Mouse (Mus musculus): ENCODE measurements around the gene Skap1. TPM values are rescaled to one million over a fixed set of nuclear protein-coding genes. Genes with fewer than 3 reads are reported as not detected.
A peak's percentile ranks its signal among the peaks of the same experiment; 100 is the strongest.

Gene Skap1
- total RNA-seq, 2 experiments from 2014 or later: 0.47 to 0.91 TPM

DNA sequence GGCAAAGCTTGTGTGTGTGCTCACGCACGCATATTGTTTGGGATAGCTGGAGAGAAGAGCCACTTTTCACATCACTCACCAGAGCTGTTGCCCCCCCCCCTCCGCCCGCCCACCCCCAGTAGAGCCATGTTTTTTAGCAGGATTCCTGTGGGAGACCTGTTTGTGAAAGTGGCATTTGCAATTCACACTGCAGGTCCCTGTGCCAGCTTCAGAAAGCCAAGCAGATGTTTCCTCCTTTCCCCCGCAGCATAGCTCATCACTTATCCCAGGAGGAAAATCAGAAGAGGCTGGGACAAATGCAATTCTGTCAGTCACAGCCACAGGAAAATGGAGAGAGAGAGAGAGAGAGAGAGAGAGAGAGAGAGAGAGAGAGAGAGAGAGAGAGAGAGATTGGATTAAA is 155.2 kb downstream of the Skap1 start:
- intact Hi-C loops (cut with DNase I): no loop called here
- DNase-seq: no peak

DNA sequence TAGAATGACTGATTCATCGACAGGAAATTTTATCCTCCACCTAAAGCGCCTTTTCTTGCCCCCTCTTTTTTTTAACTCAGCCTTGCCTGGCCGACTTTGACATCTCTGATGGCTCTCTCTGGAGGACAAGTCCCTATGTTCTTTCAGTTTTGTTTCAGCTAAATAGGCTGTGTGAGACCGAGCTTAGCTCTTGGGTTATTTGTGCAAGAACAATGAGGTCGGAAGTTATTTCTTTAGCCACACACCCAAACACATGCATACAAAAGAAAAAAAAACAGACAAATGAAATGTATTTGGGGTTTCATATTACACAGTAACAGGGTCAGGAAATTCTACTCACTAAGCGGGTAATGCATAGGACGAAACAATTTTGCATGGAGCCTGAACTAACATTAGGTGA is 155.6 kb downstream of the Skap1 start:
- intact Hi-C loops (cut with DNase I): loop anchor here (5.0 kb wide), 1 partner anchor 68 kb away; no protein-coding TSS in a partner anchor
- DNase-seq: no peak

DNA sequence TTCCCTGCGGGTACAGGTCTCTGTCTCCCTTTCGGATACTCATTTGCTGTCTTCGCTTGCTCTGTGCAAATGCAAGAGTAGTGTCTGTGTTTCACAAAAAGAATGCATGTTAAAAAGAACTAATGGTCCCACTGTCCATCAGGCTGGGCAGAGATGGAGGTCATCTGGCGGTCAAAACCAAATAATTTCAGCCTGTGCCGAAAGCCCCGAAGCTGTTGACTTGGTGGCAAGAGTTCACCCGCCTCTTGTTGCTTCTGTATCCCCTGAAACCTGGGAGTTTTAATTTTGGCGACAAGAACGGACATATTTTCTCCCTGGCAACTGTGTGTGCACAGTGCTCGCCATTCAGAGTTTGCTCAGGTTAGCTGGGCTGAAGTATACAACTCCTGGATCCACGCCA is 156.3 kb downstream of the Skap1 start:
- no peak for DNase-seq
- intact Hi-C loops (cut with DNase I): loop anchor here (1.0 to 5.0 kb wide), 2 partner anchors 68 to 341 kb away; no protein-coding TSS in a partner anchor

DNA sequence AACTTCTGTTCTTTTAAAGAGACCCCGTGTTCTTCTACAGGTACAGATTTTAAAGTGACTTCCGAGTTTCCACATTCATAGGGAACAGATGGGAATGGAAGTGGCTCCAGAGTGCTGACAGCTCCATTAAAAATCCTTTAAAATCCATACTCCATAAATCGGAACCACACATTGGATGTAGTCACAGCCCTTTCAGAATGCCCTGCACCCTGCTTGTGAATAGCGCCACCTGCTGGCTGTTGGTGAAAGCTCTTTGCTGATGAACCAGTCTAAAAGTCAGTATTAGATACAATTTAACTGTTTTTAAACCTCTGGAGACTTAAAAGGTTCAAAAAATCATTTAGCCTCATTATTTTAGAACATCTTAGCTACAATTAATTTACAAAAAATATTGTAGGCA is 156.8 kb downstream of the Skap1 start:
- peak; percentile 78 to 88 for DNase-seq
- intact Hi-C loops (cut with DNase I): loop anchor here (1.0 to 5.0 kb wide), 2 partner anchors 69 to 342 kb away; no protein-coding TSS in a partner anchor

DNA sequence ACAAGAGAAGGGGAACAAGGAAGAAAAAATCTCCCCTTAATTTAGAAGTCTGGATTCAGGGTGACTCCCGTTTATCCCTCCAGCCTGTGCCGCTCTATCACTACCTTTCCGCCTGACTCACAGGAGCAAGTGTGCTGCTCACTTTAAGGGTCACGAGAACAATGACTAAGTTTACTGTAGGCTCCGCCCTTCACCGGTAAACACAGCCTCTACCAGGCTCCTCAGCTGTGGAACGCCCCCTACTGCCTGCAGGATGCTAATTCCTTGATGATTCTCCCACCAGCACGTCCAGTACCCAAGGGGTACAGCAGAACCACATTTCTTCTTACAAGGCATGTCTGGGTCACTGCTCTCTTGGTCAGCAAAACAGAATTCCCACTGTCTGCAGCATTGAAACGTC is 158.4 kb downstream of the Skap1 start:
- intact Hi-C loops (cut with DNase I): loop anchor here (2.0 to 5.0 kb wide), 2 partner anchors 20 to 70 kb away; no protein-coding TSS in a partner anchor
- peak; percentile 34 to 58 for DNase-seq

DNA sequence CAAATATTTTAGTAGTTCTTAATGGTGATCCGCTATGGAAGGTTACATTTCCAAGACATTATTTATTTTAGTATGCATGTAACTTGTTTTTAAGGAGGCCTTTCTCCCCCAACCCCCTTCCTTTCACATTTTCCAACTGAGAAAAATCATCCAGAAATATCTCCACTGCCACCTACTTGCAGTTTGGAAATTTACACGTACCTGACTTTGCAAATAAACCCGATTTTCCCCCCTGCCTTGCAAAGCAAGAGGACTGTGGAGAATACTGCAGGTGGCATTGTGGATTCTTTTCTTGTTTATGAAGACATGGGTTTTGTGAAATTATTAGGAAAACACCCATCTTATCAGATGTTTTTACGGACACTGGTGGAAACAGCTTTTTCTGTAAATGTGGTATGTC is 160.0 kb downstream of the Skap1 start:
- DNase-seq: no peak
- intact Hi-C loops (cut with DNase I): loop anchor here (5.0 kb wide), 1 partner anchor 72 kb away; no protein-coding TSS in a partner anchor

DNA sequence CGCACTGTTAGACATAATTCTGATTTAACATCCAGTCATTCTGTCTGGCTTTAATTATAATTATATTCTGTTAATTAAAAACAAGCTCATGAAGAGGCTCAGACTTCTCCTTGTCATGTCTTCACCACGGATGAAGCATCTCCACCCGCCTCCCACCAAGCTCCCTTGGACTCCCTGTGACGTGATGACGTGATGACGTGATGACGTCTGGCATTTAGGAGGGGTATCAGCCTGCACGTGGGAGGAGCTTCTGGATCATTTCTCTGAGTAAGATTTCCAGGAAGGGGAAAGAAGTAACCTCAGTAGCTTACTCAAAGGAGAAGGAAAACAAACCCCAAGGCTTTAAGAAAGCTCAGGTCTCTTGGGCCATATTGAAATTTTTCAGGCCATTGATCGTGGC is 165.4 kb downstream of the Skap1 start:
- DNase-seq: no peak
- intact Hi-C loops (cut with DNase I): no loop called here

DNA sequence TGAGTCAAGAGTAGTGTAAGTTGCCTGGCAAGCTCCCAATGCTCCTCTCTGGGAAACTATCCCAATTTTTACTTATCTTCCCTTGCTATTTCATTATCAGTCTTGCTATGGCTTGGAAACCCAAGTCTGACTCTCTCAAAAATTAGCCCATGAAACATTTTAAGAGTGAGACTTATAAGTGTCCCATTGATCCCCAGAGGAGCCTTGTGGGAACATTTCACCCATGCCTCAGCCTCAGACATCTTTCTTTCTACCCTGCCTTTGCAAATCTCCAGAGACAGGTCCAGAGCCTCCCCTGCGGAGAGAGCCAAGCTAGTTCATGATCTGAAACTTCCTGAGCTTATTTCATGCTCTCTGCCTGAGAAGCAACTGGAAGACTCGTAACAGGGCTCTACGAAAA is 167.1 kb downstream of the Skap1 start:
- intact Hi-C loops (cut with DNase I): no loop called here
- peak; percentile 31 to 44 for DNase-seq

DNA sequence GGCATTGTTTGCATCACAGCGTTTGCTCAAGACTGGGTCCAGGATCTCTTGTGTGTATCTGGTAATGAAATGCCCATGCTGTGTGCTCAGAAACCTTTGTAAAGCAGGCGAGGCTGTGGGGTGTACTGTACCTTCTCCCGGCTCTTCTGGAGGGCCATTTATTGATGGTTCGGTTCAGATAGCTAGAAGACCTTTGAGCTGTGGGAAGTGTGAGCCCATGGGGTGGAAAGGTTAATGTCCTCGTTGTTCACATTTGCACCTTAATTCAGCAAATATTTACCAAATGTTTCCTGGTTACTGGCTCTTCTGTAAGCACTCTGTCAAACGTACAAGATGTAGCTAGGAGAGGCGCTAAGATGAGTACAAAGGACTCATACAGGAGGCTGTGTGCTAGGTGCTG is 173.5 kb downstream of the Skap1 start:
- intact Hi-C loops (cut with DNase I): no loop called here
- DNase-seq: no peak

DNA sequence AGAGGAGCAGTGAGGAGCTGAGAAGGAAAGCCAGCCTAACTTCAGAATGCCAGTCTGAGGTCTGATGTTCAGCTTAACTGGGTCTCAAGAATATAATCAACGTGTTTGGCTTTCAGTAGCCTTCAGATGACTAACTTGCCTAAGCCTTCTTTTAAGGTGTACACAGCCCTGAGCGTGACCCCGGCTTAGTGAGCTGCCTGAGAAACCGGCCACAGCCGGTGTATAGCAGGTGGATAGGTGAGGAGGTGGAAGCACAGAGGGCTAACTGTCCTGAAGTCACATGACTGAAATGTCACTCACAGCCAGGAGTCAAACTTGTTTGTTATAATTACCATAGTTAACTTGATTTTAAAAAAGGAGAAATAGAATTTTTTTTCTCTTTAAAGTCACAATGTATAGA is 175.4 kb downstream of the Skap1 start:
- no peak for DNase-seq
- intact Hi-C loops (cut with DNase I): no loop called here

DNA sequence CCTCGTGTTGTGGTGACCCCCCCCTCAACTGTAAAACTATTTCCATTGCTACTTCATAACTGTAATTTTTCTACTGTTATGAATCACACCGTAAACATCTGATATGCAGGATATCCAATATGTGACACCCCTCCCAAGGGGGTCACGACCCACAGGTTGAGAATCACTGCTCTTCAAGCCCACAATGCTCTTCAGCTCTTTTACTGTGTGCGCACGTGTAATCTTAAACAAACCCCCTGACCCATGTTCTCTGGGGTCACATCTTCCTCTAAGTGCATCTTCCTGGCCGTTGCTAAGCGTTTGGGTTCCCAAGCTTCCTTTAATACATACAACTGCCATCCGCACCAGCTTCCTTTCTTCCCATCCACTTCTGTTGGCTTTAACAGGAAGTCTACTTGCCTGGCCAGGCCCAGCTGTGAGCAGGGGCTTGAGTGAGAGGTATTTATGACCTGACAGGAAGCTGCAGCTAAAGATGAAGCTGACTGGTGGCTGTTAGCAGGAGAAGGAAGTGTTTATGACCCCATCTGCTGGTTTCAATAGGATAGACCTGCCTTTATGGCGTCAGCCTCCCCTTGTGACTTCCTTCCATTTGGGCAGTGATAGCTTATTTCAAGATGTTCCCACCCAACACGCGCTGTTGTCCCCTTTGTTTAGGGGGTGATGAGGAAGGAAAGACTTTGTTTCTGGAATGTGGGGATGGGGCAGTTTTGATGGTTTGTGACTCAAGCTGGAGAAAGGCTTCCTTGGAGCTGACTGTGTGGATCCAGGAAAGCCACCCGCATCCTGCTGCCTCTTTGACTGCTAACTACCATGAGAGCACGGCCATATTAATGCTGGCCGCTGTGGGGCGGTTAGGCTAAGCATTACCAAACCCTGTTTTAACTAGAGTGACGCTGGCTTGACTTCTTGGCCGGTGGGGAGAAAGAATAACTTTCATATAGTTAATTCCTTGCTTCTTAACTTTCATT is 178.1 kb downstream of the Skap1 start:
- peak; percentile 26 to 27 for DNase-seq
- intact Hi-C loops (cut with DNase I): loop anchor here (2.0 kb wide), 1 partner anchor 20 kb away; no protein-coding TSS in a partner anchor

DNA sequence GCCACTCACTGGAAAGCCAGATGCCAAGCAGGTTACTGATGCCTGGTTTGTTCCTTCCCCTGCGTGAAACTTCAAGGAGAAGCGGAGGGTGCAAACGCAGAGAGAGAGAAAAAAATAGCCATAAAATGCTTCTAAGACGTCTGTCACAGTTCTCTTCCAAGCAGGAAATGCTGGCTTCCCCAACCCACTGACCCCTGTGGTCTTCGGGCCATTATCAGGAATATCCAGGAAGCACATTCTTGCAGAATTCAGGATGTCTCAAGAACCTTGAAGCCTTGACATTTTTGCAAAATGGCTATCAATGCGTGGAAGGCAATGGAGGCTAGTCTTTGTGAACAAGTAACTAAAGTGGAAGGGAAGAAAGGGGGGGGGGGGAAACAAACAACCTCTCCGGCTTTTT is 180.6 kb downstream of the Skap1 start:
- DNase-seq: no peak
- intact Hi-C loops (cut with DNase I): no loop called here

DNA sequence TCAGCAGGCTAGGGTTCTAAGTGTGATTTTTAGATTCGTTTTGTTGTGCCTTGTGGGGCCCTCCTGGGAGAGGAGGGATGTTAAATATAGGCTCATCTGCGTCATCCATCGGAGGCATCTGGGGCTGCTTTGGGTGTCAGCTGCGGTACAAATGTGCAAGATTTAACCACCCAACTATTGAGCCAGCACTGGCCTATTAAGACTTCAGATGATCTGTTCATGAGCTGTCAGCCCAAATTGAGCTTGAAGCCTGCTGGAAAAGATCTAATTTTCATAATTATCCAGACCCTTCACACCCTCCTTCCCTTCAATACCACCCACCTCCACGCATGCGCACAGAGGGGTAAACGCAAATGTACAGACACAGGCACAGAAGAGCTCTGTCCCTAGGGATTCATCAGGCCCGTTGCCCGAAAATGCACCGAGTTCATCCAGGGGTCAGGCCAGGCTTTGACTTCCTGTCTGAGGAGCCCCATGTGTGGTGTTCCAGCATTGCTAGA is 181.2 kb downstream of the Skap1 start:
- intact Hi-C loops (cut with DNase I): no loop called here
- peak; percentile 73 to 77 for DNase-seq

DNA sequence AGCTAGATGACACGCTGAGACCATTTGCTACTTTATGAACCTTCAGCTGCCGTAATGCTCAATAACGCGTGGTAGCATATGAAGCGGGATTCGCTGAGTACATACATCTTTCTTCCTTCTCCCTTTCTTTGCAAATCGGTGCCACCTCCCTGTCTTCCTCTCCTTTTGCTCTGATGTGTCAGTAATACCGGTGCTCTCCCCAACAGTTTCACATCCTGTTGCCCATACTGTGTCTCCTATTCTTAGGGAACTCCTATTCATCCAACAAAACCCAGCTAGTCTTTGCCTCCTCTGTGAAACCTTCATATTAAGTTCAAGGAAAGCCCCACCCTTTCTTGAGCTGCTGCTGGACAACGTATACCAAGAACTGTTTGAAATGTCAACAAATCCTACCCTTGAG is 187.5 kb downstream of the Skap1 start:
- intact Hi-C loops (cut with DNase I): no loop called here
- DNase-seq: no peak

DNA sequence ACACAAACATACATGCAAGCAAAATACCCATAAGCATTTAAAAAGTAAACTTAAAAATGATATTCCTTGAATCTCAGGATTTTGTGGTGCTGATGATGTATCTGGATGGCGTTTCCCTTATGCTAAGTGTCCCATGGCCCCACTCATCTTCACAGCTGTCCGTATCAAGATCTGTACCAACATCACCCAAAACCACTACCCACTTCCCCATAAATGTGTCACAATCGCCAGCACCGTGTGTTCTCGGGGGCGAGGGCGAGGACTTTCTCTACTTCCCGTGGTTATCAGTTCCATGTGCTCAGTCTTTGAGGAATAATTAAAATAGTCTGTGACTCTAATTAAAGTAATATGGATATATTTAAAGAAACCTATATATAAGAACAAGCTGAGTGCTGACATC is 189.5 kb downstream of the Skap1 start:
- no peak for DNase-seq
- intact Hi-C loops (cut with DNase I): no loop called here

DNA sequence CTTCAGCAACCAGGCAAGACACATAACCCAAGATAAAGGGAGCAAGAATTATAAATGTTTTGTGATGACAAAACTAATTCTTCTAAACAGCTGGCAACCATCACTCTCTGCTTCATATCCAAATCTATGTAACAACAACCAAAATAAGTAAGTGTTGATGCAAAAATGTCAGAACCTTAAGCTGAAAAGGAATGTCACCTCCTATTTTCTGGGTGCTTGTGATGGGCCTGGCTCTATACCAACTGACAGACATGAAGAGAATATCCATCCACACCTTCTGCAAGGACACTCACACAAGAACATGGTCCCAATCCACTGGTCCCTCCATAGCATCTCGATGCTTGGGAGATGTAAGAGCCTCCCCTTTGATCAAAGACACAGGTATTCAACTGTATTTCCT is 194.0 kb downstream of the Skap1 start:
- intact Hi-C loops (cut with DNase I): no loop called here
- DNase-seq: no peak

DNA sequence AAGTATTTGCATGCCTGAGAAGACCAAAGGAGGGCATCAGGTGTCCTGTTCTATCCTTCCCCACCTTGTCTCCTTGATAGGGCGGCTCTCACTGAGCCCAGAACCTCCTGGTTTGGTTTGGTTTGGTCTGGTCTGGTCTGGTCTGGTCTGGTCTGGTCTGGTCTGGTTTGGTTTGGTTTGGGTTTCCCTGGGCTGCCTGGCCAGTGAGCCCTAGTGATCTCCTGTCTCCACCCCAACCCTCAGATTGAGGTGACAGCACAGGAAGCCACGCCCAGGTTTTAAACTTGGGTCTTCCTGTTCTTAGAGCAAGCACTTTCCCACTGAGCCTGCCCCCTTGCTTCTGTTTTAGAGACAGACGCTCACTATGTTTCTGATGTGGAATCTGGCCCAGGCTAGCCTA is 202.5 kb downstream of the Skap1 start:
- DNase-seq: no peak
- intact Hi-C loops (cut with DNase I): no loop called here

DNA sequence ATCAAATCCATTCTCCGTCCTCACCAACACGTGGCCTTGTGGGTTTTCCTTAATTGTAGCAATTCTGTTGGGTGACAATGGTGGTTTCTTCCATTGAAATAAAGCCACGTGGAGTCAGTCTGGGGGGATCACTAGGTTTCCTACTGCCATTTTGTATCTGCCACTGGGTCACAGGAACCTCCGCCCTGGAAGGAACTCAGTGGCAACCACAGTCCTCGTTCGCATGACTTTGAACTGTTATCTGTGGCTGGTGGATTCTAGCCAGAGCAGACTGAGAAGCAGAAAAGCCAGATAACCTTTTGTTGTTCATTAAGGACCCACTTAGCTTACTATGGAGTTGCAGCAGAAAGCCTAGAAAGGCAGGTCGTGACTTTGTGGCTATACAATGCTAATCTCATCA is 204.0 kb downstream of the Skap1 start:
- DNase-seq: no peak
- intact Hi-C loops (cut with DNase I): no loop called here

DNA sequence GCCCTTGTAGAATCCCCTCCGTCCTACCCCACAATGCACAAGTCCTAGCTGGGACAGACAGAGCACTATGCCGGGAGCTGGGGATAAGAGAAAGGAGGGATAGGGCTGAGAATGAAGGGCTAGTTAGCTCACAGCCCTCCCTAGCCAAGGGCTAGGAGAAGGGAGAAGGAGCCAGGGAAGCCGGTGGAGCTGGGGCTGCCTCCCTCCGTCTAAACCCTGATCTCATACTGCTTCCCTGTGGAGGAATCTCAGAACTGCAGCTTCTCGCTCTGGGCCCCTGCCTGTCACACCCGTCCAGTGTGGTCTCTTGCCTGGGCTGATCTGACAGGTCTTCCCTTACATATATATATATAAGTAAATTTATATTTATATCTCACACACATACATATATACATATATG is 209.4 kb downstream of the Skap1 start:
- intact Hi-C loops (cut with DNase I): loop anchor here (2.0 to 5.0 kb wide), 4 partner anchors 121 to 396 kb away; partner anchors contain the start of gene Hoxb5
- DNase-seq: peak; percentile 62 to 72

DNA sequence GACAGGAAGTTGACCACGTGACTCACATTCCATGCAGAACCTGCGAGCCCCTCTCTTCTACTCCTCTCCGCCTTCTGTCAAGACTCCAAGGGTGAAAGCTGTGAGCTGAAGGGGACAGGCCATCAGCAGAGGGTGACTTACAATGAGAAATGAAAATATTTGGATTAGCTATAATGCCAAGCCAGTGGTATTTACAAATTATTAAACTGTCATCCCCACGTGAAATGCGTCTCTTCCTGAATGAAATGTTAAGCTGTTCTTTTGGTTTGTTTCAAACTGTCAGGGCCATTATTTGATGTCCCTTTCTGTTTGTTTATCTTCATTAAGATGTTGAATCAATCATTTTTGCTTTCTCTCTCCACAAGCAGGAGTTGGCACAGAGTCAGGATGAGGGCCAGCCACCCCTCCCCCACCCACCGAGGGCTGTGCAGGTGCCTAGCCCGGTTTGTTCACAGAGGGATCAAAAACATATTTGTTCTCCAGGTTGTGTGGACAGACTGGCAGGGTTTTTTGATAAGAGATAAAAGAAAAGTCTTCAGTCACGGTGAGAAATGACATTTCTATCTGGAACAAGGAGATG is 210.5 kb downstream of the Skap1 start:
- DNase-seq: no peak
- intact Hi-C loops (cut with DNase I): loop anchor here (2.0 to 5.0 kb wide), 4 partner anchors 122 to 398 kb away; partner anchors contain the start of gene Hoxb5

DNA sequence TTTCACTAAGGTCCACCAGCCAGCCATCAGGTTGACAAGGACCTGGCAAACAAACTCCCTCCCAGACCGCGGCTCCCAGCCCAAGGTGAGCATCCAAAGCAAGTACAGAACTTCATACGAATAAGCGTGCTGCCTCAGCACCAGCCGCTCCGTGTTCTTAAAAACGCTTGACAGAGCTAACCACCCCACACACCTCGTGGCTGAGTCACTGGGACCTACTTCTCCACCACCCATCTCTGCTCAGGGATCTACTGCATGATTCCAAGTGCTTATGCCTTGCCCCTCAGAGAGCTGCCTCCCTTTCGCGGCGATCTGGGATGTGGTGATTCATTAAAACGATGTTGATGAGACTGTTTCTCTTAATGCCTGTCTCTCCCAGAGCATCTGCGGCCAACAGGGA is 213.6 kb downstream of the Skap1 start:
- DNase-seq: no peak
- intact Hi-C loops (cut with DNase I): no loop called here
